ENCODE assay signal across 9 mouse cellular contexts in the genomic region with DNA sequence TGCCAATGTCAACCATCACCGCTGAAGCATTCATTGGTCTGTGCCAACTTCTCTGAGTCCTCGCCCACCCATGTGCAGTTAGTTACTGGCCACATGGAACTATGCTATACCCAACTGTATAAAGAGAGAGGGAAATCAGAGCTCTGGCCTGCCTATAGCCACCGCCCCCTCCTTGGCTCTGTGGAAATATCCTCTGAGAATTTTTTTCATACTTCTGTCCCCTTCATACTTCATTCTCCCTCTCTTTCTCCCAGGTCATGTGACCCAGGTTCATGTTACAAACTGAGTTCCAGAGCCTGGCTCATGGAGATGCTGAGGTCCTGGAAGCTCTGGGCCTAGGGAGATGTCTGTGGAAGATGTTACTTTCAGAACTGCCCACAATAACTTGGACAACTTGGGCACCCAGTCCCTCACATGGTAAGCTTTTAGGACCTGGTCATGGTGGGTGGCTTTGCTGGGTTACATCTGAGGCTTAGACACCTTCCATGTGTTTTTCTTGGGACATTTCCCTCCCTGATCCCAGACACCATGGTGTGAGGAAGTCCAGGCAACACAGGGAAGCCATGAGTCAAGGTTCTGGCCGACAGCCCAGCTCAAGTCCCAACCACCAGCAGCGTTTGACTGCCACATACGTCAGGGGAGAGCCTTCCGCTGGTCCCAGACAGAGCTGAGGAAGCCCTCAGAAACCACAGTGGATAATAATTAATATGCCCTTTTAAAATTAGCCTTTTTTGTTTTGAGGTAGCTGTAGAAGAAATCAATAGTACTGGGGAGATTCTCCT.
A peak's percentile ranks its signal among the peaks of the same experiment; 100 is the strongest.
DNase-seq lines count a peak whose midpoint lies in the region; TF ChIP-seq lines count a peak whose summit lies in the region.
"Had no signal": no experiment of that assay in that cellular context is flagged by ENCODE, and none has a peak within 500 bp of the region (broad histone marks: within the 10 kb centered on the region; RNA-seq: fewer than 3 reads in every experiment).

No protein-coding gene starts in this region.

- H3K27me3 ChIP-seq in midbrain, embryonic 10.5 days (ENCODE audit: low read depth, poor library complexity, severe bottlenecking) = no peaks in the 10 kb centered on the region

- H3K4me1 ChIP-seq in midbrain, embryonic 10.5 days = no peaks in the 10 kb centered on the region

- H3K36me3 ChIP-seq in midbrain, embryonic 10.5 days = no peaks in the 10 kb centered on the region

- TF ChIP-seq CTCF in gastrocnemius, adult 2 months (IDR thresholded peaks at IDR 0.05) = no peak

- peak; percentile 61 for DNase-seq in gastrocnemius, adult 2 months
- DNase-seq in gastrocnemius, postnatal 4 days (ENCODE audit: low spot score in 2 of 2) = no peak
- DNase-seq in adrenal gland, postnatal 25 days = peak; percentile 76
- peak; percentile 81 to 83 for DNase-seq in heart, adult 9 months (ENCODE audit: low spot score in 2 of 2)
- peak; percentile 43 for DNase-seq in left cerebral cortex, adult 11 months (ENCODE audit: low spot score)
- peak; percentile 35 to 54 for DNase-seq in right cerebral cortex, adult 2 months (ENCODE audit: low spot score in 2 of 2)
- DNase-seq in spleen, postnatal 4 days (ENCODE audit: low spot score in 2 of 2) = no peak
- DNase-seq in midbrain, embryonic 10.5 days (ENCODE audit: low spot score) = no peak

- peak overlapping the region; percentile 39 for H3K27ac ChIP-seq in gastrocnemius, adult 2 months
- no peak overlapping the region for H3K27ac ChIP-seq in midbrain, embryonic 10.5 days (replicated peaks)

- intact Hi-C loops in gastrocnemius, adult 2 months (cut with DNase I) = loop anchor here (10.0 kb wide), 1 partner anchor 90 kb away; a partner anchor contains a TSS

- H3K4me3 ChIP-seq in gastrocnemius, adult 2 months = no peak overlapping the region
- no peak overlapping the region for H3K4me3 ChIP-seq in midbrain, embryonic 10.5 days
- H3K4me3 ChIP-seq: erythroblast, embryonic 14.5 days had no signal

- no peaks in the 10 kb centered on the region for H3K9me3 ChIP-seq in midbrain, embryonic 10.5 days (replicated peaks)

- WGBS in midbrain, embryonic 10.5 days = 90% methylated on average over 7 of the region's 7 CpGs

Comparison
In these comparisons a context has a peak if more than half of its experiments do, and no peak if none do; other contexts are left out.
1. DNase-seq: peak in gastrocnemius, adult 2 months (single experiment), adrenal gland, postnatal 25 days (single experiment), heart, adult 9 months (2 of 2), left cerebral cortex, adult 11 months (single experiment) and right cerebral cortex, adult 2 months (2 of 2); none in gastrocnemius, postnatal 4 days (0 of 2), spleen, postnatal 4 days (0 of 2) and midbrain, embryonic 10.5 days (single experiment).